Mouse (Mus musculus): ENCODE data around the gene Sdhaf1. TPM values are rescaled to one million over a fixed set of nuclear protein-coding genes. Genes with fewer than 3 reads are reported as not detected.

The Sdhaf1 gene
- polyA plus RNA-seq, 1 experiment from 2014 or later: 22.1 TPM

DNA sequence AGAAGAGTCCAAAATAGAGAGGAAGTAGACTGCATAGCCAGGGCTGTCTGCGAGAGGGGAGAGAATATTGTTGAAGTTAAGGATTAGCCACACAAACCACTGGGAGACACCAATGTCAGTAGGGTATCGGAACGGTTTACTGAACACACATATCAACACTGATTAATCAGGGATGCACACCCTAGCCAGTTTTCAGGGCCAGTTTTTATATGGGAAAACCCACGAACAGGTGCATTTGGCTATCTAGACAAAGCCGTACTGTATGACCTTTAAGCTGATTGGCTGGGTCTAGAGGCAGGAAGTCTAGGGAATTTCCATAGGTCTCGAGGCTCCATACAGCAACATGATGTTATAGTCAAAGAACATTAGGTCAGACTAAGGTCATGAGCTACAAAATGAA lies 830 bp downstream of the Sdhaf1 start:
- Histone ChIP-seq H3K4me2 (replicated peaks) (peak overlapping the region; percentile 75), H3K4me3 (peak overlapping the region; percentile 100), H3K4me1 (peaks cover 19% of the 10 kb centered on the region), H3K27me3 (no peaks in the 10 kb centered on the region), H3K27ac (replicated peaks) (no peak overlapping the region), H3K9me3 (no peaks in the 10 kb centered on the region), H3K9ac (replicated peaks) (peak overlapping the region; percentile 43; the same call in 1 of the 2 replicates), H3K36me3 (no peaks in the 10 kb centered on the region)
- WGBS: 31% methylated on average over 6 of the region's 6 CpGs
- peak; percentile 0; the same call in 1 of the 2 replicates for ATAC-seq (replicated peaks)

DNA sequence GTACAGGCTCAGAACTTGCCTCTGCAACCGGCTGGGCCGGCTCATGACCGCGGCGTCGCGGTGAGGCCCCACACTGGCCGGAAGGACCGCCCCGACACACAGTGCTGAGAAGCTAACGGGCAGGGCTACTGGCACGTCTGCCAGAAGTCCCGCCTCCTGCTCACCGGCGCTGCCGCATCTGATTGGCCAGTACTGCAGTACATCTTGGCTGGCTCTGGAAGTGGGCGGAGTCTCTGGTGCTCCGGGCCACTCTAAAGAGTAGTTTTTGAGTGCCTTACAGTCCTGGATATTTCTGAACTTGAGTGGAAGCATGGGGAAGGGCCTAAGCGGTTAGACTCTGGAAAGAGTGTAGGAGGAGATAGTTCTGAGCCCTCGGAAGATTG lies 1.4 kb downstream of the Sdhaf1 start:
- no peaks in the 10 kb centered on the region for H3K27me3 ChIP-seq
- peak overlapping the region; percentile 97 for H3K9ac ChIP-seq (replicated peaks)
- ATAC-seq (replicated peaks): peak; percentile 99
- H3K36me3 ChIP-seq: no peaks in the 10 kb centered on the region
- peaks cover 19% of the 10 kb centered on the region for H3K4me1 ChIP-seq
- peak overlapping the region; percentile 90 for H3K27ac ChIP-seq (replicated peaks)
- peak overlapping the region; percentile 100 for H3K4me3 ChIP-seq
- H3K9me3 ChIP-seq: no peaks in the 10 kb centered on the region
- peak overlapping the region; percentile 75 for H3K4me2 ChIP-seq (replicated peaks)
- WGBS: 1% methylated on average over 20 of the region's 20 CpGs

DNA sequence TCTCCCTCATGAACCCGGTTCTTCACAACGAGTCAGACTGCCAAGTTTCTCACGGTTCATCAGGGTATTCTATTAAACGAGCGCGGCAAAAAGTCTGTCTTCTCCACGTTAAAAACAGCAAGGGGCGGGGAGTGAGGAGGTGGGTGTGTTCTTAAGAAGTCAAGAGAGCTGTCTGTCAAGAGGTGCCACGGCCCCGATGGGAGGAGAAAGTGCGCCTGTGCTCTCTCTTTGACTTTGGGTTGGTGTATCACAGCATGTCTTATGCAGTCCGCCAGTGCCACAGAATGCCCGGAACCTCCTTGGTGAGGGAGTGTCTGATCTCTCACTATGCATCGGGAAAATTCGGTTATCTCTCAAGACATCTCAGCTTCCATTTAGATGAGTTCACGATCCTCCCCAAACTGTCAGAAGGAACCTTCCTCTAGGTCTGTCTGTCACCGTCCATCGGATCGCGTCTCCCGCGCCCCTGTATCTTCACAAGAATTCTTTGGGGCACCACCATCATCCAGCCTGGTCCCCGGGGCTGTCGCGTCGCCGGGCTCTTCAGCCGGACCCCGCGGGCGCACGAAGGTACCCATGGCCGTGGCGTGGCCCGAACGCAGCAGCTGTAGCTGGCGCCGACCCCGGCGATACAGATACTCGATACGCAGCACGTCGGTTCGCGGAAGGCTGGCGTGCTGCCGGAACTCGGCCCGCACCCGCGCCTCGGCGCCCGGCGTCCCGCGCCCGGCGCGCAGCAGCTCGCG lies 2.0 kb downstream of the Sdhaf1 start, which contains the start of gene E130208F15Rik:
Gene E130208F15Rik, plus strand, starts transcription at position 202 of the 746 bp plus-strand sequence.
- Histone ChIP-seq H3K9me3 (no peaks in the 10 kb centered on the region), H3K27ac (replicated peaks) (peak within 1 kb of the TSS; percentile 90), H3K36me3 (no peaks in the 10 kb centered on the region), H3K4me2 (replicated peaks) (peak within 1 kb of the TSS; percentile 75), H3K4me1 (peaks cover 19% of the 10 kb centered on the region), H3K9ac (replicated peaks) (peak within 1 kb of the TSS; percentile 97), H3K4me3 (peak within 1 kb of the TSS; percentile 100), H3K27me3 (no peaks in the 10 kb centered on the region)
- peak; percentile 68 for ATAC-seq (replicated peaks)
- WGBS: under 1% methylated on average over 63 of the region's 63 CpGs

DNA sequence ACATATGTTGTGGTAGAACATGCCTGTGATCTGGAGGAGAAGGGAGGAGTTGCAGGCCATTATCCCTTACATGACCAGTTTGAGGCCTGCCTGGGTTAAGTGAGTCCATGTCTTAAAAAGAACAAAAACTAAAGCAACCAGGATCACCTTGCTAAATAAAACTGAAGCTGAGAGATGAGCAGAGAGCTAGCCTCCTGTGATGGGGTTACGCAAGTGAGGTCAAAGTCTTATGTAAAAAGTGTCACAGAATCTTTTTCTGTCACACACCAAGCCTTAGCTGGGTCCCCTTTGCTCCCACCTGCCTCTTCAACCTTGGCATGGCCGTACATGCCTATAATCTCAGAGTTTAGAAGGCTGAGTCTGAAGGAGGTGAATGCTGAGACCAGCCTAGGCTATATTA lies 2.7 kb downstream of the Sdhaf1 start:
- H3K9ac ChIP-seq (replicated peaks): no peak overlapping the region; the same call in 1 of the 2 replicates
- H3K4me2 ChIP-seq (replicated peaks): peak overlapping the region; percentile 75
- H3K36me3 ChIP-seq: no peaks in the 10 kb centered on the region
- H3K27ac ChIP-seq (replicated peaks): no peak overlapping the region
- peak overlapping the region; percentile 100 for H3K4me3 ChIP-seq
- no peaks in the 10 kb centered on the region for H3K9me3 ChIP-seq
- ATAC-seq (replicated peaks): no peak
- WGBS: 78% methylated on average over 2 of the region's 2 CpGs
- no peaks in the 10 kb centered on the region for H3K27me3 ChIP-seq
- H3K4me1 ChIP-seq: peaks cover 19% of the 10 kb centered on the region

DNA sequence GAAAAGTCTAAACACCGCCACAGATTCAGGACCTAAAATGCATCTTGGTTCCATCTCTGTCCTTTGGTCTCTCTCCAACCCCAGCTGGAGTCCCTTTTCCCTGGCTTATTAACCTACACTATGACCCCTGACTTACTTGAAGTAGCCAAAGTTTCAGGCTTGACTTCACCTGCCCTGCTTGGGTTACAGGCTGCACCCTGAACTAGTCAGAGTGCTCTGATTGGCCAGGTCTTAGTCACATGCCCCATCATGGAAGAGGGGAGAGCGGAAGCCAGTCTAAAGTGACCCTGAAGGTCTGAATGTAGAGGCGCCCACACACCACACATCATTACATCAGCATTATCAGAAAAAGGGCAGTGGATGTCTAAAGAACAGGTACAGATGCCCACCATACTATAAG lies 5.6 kb downstream of the Sdhaf1 start:
- Histone ChIP-seq H3K9ac (replicated peaks) (no peak overlapping the region), H3K4me3 (no peak overlapping the region), H3K9me3 (no peaks in the 10 kb centered on the region), H3K36me3 (no peaks in the 10 kb centered on the region), H3K27me3 (no peaks in the 10 kb centered on the region), H3K27ac (replicated peaks) (no peak overlapping the region), H3K4me1 (peaks cover 19% of the 10 kb centered on the region), H3K4me2 (replicated peaks) (no peak overlapping the region)
- ATAC-seq (replicated peaks): no peak
- 84% methylated on average over 3 of the region's 3 CpGs for WGBS

DNA sequence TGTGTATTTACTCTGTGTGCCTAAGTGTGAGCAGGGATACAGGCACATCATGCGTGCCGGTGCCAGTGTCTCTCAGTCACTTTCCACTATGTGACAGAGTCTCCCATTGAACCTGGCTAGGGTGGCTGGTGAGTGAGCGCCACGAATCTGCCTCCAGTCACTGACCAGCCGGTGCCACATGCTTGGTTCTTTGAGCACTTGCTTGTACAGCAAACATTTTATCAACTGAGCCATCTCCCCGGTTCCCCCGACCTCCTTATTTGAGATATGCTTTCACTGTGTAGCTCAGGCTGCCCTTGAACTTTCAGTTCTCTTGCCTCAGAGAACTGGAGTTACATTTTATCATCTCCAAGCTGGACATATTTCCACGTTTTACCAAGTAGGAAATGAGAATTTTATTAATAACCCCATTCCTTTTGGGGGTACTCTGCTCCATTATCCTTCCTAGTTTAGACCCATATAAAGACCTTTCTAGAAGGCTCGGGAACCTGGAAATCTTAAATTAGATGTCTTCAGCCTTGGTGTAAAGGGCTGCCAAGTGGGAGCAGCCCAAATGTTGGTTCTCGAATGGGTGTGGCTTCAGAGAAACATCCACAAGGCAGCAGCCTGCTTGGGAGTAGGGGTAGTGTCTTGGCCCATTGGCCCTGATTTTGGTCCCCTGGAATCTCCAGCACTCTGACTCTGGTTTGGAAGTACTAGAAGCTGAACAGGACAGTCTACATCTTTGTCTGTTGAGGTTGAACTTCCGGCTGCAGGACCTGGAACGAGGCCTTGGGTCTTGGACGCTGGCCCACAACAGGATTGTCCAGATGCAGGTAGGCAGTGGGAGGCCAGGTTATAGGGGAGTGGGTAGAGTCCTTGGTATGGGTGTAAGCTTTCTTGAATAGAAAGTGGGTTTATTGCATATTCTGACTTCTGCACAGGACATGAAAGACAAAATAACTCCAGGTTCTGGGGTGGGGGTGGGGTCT lies 7.9 kb downstream of the Sdhaf1 start:
- H3K4me2 ChIP-seq (replicated peaks): no peak overlapping the region
- peaks cover 3% of the 10 kb centered on the region for H3K4me1 ChIP-seq
- H3K4me3 ChIP-seq: no peak overlapping the region
- 0 out of 2 replicates have a peak, but pooled peaks cover 3% of the 10 kb centered on the region for H3K36me3 ChIP-seq
- WGBS: 80% methylated on average over 13 of the region's 13 CpGs
- no peak for ATAC-seq (replicated peaks)
- H3K27me3 ChIP-seq: no peaks in the 10 kb centered on the region
- no peaks in the 10 kb centered on the region for H3K9me3 ChIP-seq
- H3K9ac ChIP-seq (replicated peaks): no peak overlapping the region
- H3K27ac ChIP-seq (replicated peaks): no peak overlapping the region

DNA sequence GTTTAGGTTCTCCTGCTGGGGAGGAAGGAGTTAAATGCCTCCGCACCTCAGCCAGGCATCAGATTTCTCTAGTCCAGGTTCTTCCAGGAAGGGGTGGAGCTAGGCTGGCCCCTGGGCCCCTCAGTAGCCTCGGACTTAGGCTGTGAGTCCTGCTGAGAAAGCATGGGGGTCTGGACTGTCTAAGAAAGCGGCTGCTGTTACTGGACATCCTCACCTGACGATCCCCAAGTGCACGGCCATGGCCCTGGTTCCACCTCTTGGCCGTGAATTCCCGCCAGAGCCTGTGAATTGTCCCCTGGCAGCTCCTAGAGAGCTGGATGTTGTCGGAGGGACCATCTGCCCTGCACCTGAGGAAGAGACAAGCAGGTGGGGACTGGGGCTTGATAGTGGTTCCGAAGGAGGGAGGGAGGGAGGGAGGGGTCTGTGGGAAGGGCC lies 9.0 kb downstream of the Sdhaf1 start, which contains the start of gene Syne4:
Gene Syne4, plus strand, starts transcription at position 87 of the 435 bp plus-strand sequence.
- no peak within 1 kb of the TSS for H3K4me2 ChIP-seq (replicated peaks)
- no peak within 1 kb of the TSS for H3K4me3 ChIP-seq
- H3K27me3 ChIP-seq: no peaks in the 10 kb centered on the region
- H3K9me3 ChIP-seq: no peaks in the 10 kb centered on the region
- under 1% methylated on average over 9 of the region's 9 CpGs for WGBS
- no peak for ATAC-seq (replicated peaks)
- peaks cover 8% of the 10 kb centered on the region for H3K4me1 ChIP-seq
- no peak within 1 kb of the TSS for H3K27ac ChIP-seq (replicated peaks)
- H3K9ac ChIP-seq (replicated peaks): no peak within 1 kb of the TSS
- H3K36me3 ChIP-seq: 0 out of 2 replicates have a peak, but pooled peaks cover 3% of the 10 kb centered on the region

DNA sequence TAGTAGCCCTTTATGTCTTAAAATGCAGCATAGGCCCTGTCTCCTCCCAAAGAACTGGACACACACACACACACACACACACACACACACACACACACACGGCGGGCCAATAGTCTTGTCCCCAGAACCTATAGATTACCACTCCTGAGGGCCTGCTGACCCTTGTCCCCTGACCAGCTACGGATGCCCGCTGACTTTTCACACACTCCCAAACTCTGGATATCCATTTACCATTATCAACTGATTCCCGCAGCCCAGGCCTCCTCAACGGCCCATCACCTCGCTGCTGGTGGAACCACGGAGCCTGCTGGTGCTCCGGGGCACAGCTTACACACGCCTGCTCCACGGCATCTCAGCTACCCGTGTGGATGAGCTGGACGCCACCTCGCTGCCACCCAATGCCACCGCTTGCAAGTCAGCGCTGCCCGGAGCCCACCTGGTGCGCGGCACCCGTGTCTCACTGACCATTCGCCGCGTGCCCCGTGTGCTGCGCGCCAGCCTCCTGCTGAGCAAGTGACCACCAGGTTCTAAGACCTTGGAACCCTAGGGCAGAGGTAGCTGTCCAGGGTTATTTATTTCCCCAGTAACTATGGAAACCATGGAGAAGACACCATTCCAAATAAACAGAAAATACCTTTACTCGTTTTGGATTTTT lies 9.9 kb downstream of the Sdhaf1 start:
- H3K36me3 ChIP-seq: 0 out of 2 replicates have a peak, but pooled peaks cover 3% of the 10 kb centered on the region
- no peak for ATAC-seq (replicated peaks)
- no peaks in the 10 kb centered on the region for H3K27me3 ChIP-seq
- no peak overlapping the region for H3K9ac ChIP-seq (replicated peaks)
- peaks cover 17% of the 10 kb centered on the region for H3K4me1 ChIP-seq
- no peaks in the 10 kb centered on the region for H3K9me3 ChIP-seq
- H3K27ac ChIP-seq (replicated peaks): no peak overlapping the region
- H3K4me3 ChIP-seq: no peak overlapping the region
- WGBS: 49% methylated on average over 27 of the region's 27 CpGs
- no peak overlapping the region for H3K4me2 ChIP-seq (replicated peaks)

DNA sequence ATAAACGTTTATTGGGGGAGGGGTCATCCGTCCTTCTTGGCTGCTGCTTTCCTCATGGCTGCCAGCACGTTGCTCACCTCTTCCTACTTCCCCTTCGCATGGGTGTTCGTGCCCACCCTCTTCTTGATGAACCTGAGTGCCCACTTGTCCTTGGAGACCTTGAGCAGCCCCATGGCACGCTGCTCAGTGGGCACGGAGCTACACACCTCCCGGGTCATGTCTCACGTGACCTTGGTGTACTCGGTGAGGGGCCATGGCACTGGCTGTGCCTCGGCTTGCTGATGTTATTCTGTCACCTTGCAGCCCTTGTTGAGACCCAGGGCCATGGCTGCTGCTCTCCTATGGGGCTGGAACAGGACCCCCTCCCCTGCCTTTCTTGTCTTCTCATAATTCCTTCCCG lies 13.6 kb downstream of the Sdhaf1 start:
- no peak for ATAC-seq (replicated peaks)
- no peak overlapping the region for H3K4me2 ChIP-seq (replicated peaks)
- no peaks in the 10 kb centered on the region for H3K9me3 ChIP-seq
- no peak overlapping the region for H3K4me3 ChIP-seq
- 89% methylated on average over 12 of the region's 12 CpGs for WGBS
- no peak overlapping the region for H3K9ac ChIP-seq (replicated peaks)
- H3K27me3 ChIP-seq: no peaks in the 10 kb centered on the region
- no peak overlapping the region for H3K27ac ChIP-seq (replicated peaks)
- peaks cover 23% of the 10 kb centered on the region for H3K4me1 ChIP-seq
- H3K36me3 ChIP-seq: peaks cover 23% of the 10 kb centered on the region

DNA sequence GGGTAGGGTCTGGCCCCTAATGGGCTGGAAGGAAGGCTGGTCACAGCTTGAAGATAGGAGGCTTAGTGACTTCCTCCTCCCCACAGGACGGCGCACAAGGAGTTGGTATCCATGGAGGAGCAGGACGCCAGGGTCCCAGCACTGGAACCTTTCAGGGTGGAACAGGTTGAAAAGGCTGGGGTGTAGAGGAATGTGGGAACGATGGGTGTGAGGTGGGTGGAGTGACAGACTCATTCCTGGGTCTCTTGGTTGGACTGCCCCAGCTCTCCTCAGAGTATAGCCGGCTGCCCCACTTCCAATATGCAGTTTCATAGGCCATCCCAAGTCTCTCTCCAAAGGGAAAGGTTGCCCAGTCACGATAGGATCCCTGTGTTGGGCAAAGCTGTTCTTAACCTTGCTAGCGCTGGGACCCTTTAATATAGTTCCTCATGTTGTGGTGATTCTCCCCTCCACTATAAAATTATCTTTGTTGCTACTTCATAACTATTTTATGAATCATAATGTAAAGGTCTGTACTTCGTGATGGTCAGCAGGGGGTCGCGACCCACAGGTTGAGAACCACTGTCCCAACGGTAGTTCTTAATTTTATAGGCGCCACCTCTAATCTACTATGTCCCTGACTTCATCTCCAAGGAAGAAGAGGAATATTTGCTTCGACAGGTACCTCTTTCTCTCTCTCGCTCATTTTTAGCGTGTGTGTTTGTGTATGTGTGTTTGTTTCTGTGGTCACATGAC lies 14.1 kb downstream of the Sdhaf1 start:
- Histone ChIP-seq H3K4me2 (replicated peaks) (peak overlapping the region; percentile 89), H3K9me3 (no peaks in the 10 kb centered on the region), H3K27ac (replicated peaks) (peak overlapping the region; percentile 36; the same call in 1 of the 2 replicates), H3K9ac (replicated peaks) (peak overlapping the region; percentile 62), H3K36me3 (peaks cover 25% of the 10 kb centered on the region), H3K27me3 (no peaks in the 10 kb centered on the region), H3K4me1 (peaks cover 23% of the 10 kb centered on the region), H3K4me3 (peak overlapping the region; percentile 54)
- ATAC-seq (replicated peaks): no peak
- WGBS: 68% methylated on average over 15 of the region's 15 CpGs
